Mouse (Mus musculus) retina, postnatal 7 days (tissue): ENCODE results near the gene Gas2l1.

Experiments
- DNase-seq: peaks from one replicate; pipeline ENCODE4 v3.0.0-alpha.2; 2012; ENCODE audit warnings: low read depth, low spot score

Gene Gas2l1

DNA sequence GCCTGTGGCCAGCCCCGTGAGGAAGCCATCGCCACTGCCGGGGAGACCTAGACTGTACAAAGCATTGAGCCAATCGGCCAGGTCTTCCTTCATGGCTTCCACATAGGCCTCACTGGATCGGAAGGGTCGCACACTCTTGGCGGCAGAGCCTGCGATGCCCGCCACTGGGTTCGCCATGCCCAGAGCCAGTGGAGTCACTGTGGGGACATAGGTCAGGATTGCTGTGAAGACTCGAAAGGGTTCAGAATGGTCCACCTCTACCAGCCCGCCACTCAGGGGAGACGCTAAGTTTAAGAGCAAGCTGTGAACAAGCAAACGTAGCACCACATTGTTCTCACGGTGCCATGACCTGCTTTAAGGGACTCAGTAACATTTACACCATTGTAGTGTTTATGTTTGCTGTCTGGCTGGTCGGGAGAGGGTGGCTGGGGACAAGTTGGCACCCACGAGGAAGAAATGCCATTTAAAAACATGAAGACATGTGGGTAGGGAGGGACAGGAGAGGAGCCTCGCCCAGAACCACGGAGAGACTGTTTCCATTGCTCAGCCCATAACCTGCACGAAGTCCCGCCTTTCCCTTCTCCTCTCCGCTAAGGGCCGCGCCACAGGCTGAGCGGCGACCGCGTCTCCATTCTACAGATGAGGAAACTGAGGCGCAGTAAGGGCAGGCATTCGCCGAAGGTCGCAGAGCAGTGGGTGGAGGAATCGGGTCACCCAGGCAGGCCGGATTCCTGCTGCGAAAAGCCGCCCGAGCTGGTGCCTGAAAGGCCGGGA lies 658 bp downstream of the Gas2l1 start:
- no peak for DNase-seq

DNA sequence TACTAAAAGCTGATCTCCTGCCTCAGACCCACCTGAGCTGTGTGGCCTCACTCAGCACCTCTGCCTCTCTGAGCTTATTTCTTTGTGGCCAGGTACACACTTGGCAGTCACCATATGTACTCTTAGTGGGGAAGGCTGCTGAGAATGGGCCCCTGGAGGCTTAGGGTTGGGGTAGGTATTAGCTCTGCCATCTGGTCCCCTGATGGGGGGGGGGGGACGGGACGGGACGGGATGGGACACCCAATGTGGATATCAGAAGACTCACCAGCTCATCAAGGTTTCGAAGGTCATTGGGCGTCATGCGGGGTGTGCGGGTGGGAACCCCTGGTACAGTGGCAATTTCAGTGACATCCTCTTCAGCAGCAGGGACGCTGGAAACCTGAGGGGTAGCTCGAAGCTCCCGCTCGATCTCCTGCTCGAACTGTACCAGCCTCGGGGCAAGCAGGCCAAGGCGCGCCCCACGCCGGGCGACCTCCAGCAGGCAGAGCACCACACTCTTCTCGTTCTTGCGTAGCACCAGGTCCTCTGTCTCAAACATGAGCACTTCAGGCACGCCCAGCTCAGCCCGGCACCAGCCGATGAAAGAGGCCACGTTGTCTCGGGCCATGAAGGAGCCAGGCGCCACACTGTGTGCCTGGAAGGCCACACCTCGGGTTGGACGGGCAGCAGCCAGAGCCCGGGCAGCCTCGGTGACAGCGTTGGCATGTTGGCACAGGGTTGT lies 1.4 kb downstream of the Gas2l1 start:
- no peak for DNase-seq

DNA sequence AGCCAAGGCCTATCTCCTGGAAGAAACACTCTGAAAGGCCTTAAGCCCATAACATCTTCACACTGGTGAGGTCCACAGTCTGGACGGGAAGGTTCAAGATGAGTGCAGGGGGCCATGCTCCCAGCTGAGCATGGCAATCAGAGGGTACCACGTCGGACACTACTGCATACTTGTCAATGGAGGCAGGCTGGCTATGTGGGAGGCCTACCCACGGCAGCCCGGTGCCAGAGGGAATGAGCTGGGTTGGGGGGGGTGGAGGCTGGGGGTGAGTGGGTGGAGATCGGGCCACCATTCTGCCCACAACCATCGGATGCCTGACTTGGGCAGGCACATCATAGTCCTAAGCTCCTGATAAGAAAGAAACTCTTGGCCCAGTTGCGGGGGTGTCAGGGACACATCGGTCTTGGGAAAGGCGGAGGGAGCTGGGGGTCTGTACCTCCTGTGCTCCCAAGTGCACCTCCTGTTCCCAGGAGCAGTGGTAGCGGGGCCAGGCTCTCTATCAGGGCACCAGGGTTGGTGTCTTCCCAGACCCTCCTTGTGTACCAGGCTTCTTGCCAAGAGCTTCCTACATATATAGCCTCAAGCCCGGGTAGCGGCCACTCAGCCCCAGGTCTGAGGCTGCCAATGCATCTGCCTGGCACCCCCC lies 2.1 kb downstream of the Gas2l1 start:
- DNase-seq = no peak

DNA sequence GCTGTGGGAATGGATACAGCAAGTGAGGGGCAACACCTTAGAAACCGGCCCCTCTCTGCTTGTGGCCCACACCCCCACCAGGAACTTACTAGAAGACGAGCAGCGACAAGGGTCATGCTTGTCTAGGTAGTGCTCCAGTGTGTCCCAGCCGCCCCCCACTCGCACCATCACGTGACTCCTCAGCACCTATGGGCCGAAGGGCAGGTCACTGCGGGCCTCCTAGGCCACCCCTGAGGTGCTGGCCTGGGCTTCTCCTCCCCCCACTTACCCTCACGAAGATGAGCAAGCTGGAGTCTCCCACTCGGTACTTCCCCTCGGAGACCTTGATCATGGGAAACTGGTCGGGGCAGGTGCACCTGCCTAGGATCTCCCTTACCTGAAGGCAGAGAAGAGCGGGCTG lies 2.8 kb downstream of the Gas2l1 start:
- DNase-seq = no peak

DNA sequence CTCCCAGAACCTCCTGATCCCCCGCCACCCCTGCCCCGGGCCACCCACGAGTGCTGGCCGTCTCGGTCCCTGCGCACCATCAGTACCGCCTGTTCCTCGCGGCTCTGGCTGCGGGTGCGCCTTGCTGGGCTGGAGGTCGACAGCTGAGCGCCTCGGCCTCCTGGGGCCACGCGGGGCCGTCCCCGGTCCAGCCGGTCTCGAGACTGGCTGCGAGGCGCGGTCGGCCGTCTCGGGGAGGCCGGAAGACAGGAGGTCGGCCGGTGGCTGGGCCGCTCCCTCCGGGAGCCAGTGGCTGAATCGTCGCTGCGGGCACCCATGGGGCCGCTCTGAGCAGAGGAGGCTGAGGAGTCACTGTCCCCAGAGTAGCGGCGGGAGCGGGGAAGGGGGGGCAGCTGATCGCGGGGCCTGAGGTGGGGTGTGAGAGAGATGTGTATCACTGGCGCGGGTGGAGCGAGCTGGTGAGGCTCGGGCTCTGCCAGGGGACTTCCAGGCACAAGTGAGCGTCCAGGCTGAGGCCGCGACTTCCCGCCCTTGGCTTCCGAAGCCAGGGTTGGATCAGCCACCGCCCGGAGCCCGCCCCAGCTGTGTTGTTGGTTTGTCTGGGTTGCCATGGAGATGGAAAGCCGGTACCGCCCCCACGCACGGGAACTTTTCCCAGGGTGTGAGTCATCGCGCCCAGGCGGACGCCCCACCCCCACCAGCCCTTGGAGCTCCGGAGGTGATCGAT lies 3.6 kb downstream of the Gas2l1 start:
- DNase-seq = no peak

DNA sequence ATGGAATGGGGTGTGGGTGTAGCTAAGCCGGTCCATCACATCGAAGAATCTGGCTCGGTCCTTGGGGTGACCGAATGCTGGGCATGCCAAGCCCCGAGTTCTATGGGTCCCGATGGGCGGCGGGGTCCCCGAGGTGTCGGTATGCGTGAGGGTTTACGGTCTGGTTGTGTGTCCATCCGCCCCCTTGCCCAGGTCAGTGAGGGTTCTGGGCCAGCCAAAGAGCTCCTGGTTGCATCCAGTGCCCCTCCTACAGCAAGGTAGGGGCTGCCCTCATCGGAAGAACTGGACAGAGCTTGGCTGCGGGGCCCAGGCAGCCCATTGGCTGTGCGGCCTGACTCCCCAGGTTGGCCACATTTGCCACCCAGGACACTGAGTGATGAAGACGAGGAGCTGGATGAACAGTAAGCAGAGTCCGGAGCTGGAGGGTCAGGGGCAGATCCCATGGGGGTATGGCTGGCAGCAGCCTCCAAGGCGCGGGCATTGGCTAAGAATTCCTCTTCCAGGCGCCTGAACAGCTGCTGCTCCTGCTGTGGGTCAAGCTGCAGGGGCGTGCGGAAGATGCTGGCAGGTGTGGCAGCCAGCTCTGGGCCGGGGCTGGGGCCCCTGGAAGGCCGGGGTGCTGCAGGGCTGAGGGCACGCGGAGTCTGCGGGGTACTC lies 4.2 kb downstream of the Gas2l1 start:
- no peak for DNase-seq

DNA sequence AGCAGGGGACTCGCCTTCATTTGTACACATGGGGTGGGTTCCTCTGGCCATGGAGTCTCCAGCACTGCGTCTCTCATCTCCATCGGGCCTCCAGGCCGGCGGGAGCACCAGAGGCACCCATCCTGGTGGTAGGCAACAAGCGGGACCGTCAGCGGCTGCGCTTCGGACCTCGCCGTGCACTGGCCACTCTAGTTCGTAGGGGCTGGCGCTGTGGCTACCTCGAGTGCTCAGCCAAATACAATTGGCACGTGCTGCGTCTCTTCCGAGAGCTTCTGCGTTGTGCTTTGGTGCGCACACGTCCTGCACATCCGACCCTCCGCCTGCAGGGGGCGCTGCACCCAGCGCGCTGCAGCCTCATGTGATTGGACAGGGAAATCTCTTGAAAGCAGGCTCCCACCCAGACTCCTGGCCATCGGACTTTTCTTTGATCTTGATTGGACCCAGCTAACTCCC lies 5.4 kb downstream of the Gas2l1 start:
- DNase-seq = no peak

DNA sequence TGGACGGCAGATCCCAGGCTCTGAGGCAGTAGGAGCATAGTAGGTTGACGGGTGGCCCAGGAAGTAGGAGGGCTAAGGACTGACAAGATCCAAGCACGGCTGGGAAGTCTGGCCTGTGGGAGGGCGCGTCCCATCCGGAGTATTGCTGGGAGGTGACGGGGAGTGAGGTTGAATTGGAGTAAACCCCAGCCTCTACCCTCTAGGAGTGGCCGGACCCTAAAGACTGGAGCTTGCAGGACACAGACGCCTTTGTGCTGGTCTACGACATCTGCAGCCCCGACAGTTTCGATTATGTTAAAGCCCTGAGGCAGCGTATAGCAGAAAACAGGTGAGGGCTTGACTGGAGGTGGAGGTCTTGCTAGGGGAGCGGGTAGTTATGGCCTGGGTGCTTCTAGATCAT lies 5.9 kb downstream of the Gas2l1 start:
- DNase-seq = no peak

DNA sequence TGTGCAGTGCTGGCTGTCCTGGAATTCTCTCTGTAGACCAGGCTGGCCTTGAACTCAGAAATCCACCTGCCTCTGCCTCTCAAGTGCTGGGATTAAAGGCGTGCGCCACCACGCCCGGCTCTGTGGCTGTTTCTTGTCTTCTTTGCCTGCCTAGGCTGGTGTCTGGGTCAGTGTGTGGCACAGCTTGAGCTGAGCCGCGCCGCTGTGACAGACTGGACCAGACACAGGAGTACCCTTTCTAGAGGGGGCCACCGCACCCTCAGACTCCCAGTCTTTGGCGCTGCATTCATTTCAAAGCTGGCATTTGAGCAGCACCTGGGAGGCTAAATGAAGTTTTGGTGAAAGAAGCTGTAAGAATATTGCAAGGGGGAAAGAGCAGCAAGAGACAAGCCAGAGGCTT lies 6.3 kb downstream of the Gas2l1 start:
- DNase-seq = no peak

DNA sequence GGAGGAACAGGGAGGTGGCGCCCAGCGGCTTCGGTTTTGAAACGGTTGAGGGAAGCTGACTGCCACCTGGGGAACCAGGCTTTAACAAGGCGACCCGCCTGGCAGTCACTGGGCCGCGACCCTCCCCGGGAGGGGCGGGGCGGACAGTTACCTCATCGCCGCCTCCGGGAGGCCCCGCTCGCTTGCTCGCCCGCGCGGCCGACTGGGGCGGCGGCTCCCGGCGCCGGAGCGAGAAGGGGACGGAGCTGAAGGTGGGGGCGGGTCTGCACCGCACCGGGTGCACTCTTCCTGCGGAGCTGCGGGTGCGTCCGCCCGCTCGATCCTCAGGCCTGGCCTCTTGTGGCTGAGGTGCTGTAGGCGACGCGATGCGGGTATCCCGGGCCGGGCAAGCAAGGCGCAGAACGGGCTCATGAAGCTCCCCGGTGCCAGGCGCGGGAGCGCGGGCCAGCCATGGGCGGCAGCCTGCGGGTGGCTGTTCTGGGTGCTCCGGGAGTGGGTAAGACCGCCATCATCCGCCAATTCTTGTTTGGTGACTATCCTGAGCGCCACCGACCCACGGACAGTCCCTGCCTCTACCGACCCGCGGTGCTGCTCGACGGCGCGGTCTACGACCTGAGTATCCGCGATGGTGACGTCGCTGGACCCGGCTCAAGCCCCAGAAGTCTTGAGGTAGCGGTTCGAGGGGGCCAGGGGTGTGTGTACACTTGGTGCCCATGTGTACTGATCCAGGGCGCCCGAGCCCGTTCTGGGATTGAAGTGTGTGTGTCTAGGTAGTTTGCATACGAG lies 7.1 kb downstream of the Gas2l1 start, which contains the start of gene Rasl10a:
TSS of gene Rasl10a (plus strand) at position 273 of the 786 bp plus-strand sequence.
- no peak for DNase-seq

DNA sequence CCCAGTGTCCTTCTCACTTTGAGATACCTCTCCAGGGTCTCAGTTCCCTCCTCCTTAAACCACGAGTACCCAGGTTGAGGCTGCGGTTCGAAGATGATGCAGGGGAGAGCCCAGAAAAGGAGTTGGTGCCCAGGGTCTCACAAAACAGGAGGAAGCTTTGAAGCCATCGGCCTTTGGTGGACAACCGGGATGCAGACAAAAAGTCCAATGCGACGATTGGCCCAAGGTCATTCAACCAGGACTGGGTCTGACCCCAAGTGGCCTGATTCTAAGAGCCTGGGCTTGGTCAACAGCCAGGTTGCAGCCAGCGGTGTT lies 7.6 kb downstream of the Gas2l1 start:
- DNase-seq = no peak

DNA sequence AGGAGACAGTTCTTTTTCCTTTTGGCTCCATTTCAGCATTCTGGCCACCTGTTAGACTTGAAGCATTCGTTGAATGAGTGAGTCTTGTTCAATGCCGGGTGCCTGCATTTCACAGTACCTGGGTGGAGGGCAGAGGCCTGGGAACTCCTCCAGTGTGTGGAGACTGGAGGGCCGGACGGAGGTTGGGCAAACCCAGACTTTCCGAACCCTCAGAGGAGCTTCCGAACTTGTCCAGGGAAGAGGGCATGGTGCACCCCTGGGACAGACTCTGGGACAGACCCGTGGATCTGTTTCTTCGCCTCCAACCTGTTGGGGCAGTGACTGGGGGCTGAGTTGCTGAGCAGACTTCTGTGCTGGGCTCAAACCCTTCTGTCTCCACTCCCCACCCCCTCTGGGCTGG lies 8.1 kb downstream of the Gas2l1 start:
- DNase-seq = no peak

DNA sequence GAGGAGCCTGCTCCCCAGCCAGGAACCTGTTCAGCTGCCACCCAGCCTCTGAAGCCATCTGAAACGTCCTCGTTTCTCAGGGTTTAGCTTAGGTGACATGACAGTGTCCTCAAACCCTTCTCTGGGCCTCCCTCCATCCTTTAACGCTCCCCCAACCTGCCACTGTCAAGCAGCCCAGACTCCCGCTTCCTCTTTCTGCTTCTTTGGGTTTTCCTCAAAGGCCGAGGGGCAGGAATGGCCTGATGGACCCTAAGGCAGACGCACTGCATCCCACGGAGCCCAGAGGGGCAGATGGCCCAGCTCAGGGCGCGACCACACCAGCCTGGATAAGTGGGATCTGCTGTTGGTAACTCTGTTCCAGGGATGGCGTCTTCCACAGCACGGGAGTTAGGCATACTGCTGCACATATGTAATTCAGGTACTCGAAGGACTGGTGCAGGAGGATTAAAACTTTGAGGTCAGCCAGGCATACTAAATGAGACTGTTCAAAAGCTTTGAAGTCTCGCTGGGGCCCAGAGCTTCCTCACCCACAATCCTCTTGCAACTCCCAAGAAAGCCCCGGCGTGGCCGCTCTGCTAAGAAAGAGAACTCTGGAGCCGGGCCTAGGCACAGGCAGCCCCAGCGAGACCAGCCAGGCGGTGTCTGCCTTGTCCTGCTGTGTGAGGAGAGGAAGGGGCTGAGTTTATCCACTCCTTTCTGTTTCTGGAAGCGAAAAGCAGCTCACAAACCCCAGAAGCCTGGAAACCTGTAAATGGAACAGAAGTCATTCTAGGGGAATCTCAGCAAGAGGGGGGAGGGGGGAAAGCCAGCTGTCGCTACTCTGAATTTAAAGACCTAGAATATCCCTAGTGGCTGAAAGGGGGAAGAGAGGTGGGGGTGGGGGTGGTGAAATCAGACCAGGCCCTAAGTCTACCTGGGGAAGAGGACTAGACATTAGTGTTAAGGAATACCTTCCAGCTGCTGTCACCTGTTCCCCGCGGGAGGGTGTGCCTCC lies 8.9 kb downstream of the Gas2l1 start:
- DNase-seq = no peak

DNA sequence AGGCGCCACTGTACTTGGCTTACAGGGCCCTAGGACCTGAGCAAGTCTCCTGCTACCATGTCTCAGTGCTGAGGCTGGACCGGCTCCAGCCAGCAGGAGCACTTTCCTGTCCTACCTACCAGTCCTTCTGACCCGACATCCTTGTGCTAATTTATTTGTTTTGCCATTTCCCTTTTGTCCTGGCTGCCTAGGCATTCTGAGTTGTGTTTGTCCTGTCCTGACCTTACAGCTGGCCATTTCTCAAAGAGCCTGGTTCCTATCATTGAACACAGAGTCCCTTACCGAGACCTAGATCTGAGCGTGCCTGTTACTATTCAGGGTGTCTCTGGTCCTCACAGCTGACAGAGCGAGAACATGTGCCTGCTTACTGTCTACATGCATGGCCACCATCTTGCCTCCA lies 10.3 kb downstream of the Gas2l1 start:
- no peak for DNase-seq

DNA sequence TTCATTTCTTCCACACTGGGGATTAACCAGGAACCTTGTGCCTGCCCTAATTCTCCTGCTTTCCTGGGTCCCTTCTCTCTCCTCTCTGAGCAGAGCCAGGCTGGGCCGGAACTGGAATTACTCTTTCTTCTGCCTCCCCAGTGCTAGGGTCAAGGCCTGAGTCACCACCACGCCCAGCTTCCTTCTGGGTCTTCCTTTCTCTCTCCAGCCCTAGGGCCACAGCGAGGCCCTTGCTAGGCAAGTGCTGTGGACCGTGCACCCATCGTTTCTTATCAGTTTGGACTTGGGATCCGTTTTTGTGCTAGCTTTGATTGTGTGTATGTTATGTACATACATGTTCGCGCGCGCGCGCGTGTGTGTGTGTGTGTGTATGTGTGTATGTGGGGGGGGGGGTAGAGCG lies 11.0 kb downstream of the Gas2l1 start:
- no peak for DNase-seq

DNA sequence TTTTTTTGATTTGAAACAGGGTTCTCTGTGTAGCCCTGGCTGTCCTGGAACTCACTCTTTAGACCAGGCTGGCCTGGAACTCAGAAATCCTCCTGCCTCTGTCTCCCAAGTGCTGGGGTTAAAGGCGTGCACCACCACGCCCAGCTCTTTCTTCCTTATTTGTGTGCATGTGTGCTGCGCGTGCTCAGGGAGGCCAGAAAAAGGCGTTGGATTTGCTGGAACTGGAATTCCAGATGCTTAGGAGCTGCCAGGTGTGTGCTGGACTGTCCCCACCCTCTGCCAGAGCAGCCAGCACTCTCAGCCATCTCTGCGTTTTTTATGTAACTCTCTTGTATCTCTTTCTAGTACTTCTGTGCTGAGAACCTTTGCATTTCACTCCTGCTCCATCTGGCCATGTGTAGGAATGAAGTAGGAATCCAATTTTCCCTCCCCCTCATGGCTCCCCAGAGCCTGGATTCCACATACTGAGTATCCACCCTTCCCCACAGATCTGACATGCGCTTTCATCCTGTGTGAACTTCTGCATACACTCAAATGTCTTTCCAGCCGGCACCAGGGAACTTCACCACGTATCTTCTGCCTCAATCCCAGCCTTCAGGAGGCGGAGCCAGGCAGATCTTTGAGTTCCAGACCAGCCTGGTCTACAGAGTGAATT lies 12.8 kb downstream of the Gas2l1 start:
- DNase-seq = no peak

DNA sequence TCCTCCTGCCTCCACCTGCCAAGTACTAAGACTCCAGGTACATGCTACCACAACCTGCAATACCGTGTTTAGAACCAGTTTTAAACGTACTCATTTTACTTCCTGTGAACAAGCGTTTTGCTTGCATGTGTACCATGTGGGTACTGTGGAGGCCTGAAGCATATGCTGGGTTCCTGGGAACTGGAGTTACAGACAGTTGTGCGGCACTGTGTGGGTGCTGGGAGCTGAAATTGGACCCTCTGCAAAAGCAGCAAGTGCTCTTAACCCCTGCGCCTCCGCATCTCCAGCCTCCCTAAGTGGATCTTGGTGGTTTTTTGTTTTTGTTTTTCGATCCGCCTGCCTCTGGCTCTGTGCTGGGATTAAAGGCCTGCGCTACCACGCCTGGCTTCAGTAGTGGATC lies 13.5 kb downstream of the Gas2l1 start:
- no peak for DNase-seq

DNA sequence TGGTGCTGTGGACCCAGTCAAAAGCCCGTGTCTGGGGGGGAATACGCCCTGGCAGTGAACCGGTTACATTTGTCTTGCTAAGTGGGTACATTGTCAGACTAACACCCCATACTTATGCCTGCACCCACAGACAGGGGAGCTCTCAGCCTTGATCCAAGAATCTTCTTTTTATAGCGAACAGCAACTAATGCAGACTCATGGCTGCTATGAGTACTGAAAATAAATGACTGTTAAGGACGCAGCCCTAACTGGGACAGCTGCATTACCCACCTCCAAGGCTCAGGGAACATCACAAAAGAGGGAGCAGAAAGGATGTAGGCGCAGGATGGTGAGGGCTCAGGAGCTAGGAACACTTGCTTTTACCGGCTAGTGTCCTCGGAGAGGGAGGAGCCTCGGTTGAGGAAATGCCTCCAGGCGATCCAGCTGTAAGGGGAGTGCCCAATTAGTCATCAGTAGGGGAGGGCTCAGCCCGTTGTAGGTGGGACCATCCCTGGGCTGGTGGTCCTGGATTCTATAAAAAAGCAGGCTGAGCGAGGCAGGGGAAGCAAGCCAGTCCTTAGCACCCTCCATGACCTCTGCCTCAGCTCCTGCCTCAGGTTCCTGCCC lies 18.7 kb downstream of the Gas2l1 start:
- DNase-seq = no peak
